Mouse (Mus musculus) intestine, embryonic 15.5 days (tissue): ENCODE data around the gene Nme8. TPM values are rescaled to one million over a fixed set of nuclear protein-coding genes. Genes with fewer than 3 reads are reported as not detected.
A peak's percentile ranks its signal among the peaks of the same experiment; 100 is the strongest.

Source experiments
- ATAC-seq: fragments of 200-750 bp; cut with Nextera tagmentation; 2 replicates; pipeline ENCODE4 v1.8.0; 2017; ENCODE audit warnings: moderate TSS enrichment, moderate library complexity
- H3K27ac ChIP-seq: fragments of 300-500 bp; sonication (generic); 2 replicates; pipeline ENCODE4 v1.5.1; 2015; ENCODE audit warnings: mild to moderate bottlenecking, inconsistent platforms
- H3K27me3 ChIP-seq: fragments of 300-500 bp; sonication (generic); replicated peaks from 2 replicates; pipeline ENCODE4 v1.6.1; 2015; ENCODE audit warnings: inconsistent platforms
- H3K36me3 ChIP-seq: fragments of 300-500 bp; sonication (generic); 2 replicates; pipeline ENCODE4 v1.6.1; 2015; ENCODE audit warnings: inconsistent platforms
- H3K4me1 ChIP-seq: fragments of 300-500 bp; sonication (generic); replicated peaks from 2 replicates; pipeline ENCODE4 v1.6.1; 2015; ENCODE audit warnings: inconsistent platforms
- H3K4me2 ChIP-seq: fragments of 300-500 bp; sonication (generic); replicated peaks from 2 replicates; pipeline ENCODE4 v1.6.1; 2015; ENCODE audit warnings: mild to moderate bottlenecking, inconsistent platforms
- H3K4me3 ChIP-seq: fragments of 300-500 bp; sonication (generic); replicated peaks from 2 replicates; pipeline ENCODE4 v1.5.1; 2015; ENCODE audit warnings: inconsistent platforms
- H3K9ac ChIP-seq: fragments of 300-500 bp; sonication (generic); 2 replicates; pipeline ENCODE4 v1.6.1; 2015; ENCODE audit warnings: inconsistent platforms
- H3K9me3 ChIP-seq: fragments of 300-500 bp; sonication (generic); 2 replicates; pipeline ENCODE4 v1.6.1; 2016; ENCODE audit warnings: inconsistent platforms
- WGBS: fragments of 180-500 bp; shearing (Covaris S2); methylation state at CpG from one replicate; pipeline ENCODE4 v1.1.7; 2015; 5-methylcytosine and 5-hydroxymethylcytosine counted together
- polyA plus RNA-seq: library from polyadenylated mRNA; unstranded; fragments of >200 nt; fragmentation: Nextera tagmentation; extraction: Ambion mirVana; gene quantifications from 2 replicates; pipeline ENCODE4 v1.2.1, GENCODE M21; 2015

Nme8 gene
- not detected in 2 replicates for polyA plus RNA-seq

GRCm38 (mm10) chr13:19697790-19698189, at the start of gene Nme8:
Gene Nme8, minus strand, starts transcription at chr13:19697794.
- Histone ChIP-seq H3K4me3 (no peak within 1 kb of the TSS), H3K27ac (no peak within 1 kb of the TSS), H3K4me2 (no peak within 1 kb of the TSS), H3K9ac (no peak within 1 kb of the TSS), H3K4me1 (no peaks in the 10 kb centered on the region), H3K36me3 (no peaks in the 10 kb centered on the region), H3K9me3 (no peaks in the 10 kb centered on the region), H3K27me3 (no peaks in the 10 kb centered on the region)
- no peak for ATAC-seq
- 16% methylated on average over 7 of the region's 7 CpGs for WGBS

- no peak overlapping the region for H3K9ac ChIP-seq
- H3K36me3 ChIP-seq: no peaks in the 10 kb centered on the region
- no peak overlapping the region for H3K27ac ChIP-seq
- ATAC-seq: no peak
- H3K9me3 ChIP-seq: no peaks in the 10 kb centered on the region
- H3K4me2 ChIP-seq: no peak overlapping the region
- H3K4me3 ChIP-seq: no peak overlapping the region
- H3K4me1 ChIP-seq: no peaks in the 10 kb centered on the region
- no peaks in the 10 kb centered on the region for H3K27me3 ChIP-seq
- WGBS: 44% methylated on average over 2 of the region's 2 CpGs
Measured at GRCm38 (mm10) chr13:19745741-19746140, 48.1 kb upstream of the Nme8 start.

GRCm38 (mm10) chr13:19744536-19744935, 46.9 kb upstream of the Nme8 start:
- no peak overlapping the region for H3K9ac ChIP-seq
- no peak for ATAC-seq

GRCm38 (mm10) chr13:19734597-19734996, 37.0 kb upstream of the Nme8 start:
- H3K27me3 ChIP-seq: no peaks in the 10 kb centered on the region
- 89% methylated on average over 5 of the region's 5 CpGs for WGBS
- H3K27ac ChIP-seq: no peak overlapping the region
- no peaks in the 10 kb centered on the region for H3K9me3 ChIP-seq
- no peaks in the 10 kb centered on the region for H3K36me3 ChIP-seq
- no peak overlapping the region for H3K9ac ChIP-seq
- ATAC-seq: no peak
- H3K4me2 ChIP-seq: no peak overlapping the region
- no peak overlapping the region for H3K4me3 ChIP-seq
- H3K4me1 ChIP-seq: no peaks in the 10 kb centered on the region

More at GRCm38 (mm10) chr13:19744536-19744935, 46.9 kb upstream of the Nme8 start:
- Histone ChIP-seq H3K4me3 (no peak overlapping the region), H3K36me3 (no peaks in the 10 kb centered on the region), H3K4me1 (no peaks in the 10 kb centered on the region), H3K27ac (no peak overlapping the region), H3K4me2 (no peak overlapping the region), H3K9me3 (no peaks in the 10 kb centered on the region), H3K27me3 (no peaks in the 10 kb centered on the region)
- WGBS: 92% methylated on average over 5 of the region's 5 CpGs

- Histone ChIP-seq H3K27ac (no peak overlapping the region), H3K4me1 (no peaks in the 10 kb centered on the region), H3K9me3 (no peaks in the 10 kb centered on the region), H3K27me3 (no peaks in the 10 kb centered on the region), H3K9ac (no peak overlapping the region), H3K36me3 (no peaks in the 10 kb centered on the region), H3K4me3 (no peak overlapping the region), H3K4me2 (no peak overlapping the region)
- WGBS: 67% methylated on average over 2 of the region's 2 CpGs
- no peak for ATAC-seq
Measured at GRCm38 (mm10) chr13:19730826-19731225, 33.2 kb upstream of the Nme8 start.

- Histone ChIP-seq H3K4me2 (no peak overlapping the region), H3K27ac (no peak overlapping the region), H3K27me3 (no peaks in the 10 kb centered on the region), H3K4me1 (no peaks in the 10 kb centered on the region), H3K9me3 (no peaks in the 10 kb centered on the region), H3K9ac (no peak overlapping the region), H3K36me3 (no peaks in the 10 kb centered on the region), H3K4me3 (no peak overlapping the region)
- no peak for ATAC-seq
- WGBS: 36% methylated on average over 5 of the region's 5 CpGs
Measured at GRCm38 (mm10) chr13:19718954-19719353, 21.4 kb upstream of the Nme8 start.

GRCm38 (mm10) chr13:19717201-19717600, 19.6 kb upstream of the Nme8 start:
- Histone ChIP-seq H3K27me3 (no peaks in the 10 kb centered on the region), H3K36me3 (no peaks in the 10 kb centered on the region)
- WGBS: 88% methylated on average over 2 of the region's 2 CpGs

GRCm38 (mm10) chr13:19703806-19704205, 6.2 kb upstream of the Nme8 start:
- H3K27me3 ChIP-seq: no peaks in the 10 kb centered on the region
- H3K4me2 ChIP-seq: no peak overlapping the region
- H3K9me3 ChIP-seq: no peaks in the 10 kb centered on the region
- no peak overlapping the region for H3K4me3 ChIP-seq
- 63% methylated on average over 4 of the region's 4 CpGs for WGBS
- H3K9ac ChIP-seq: no peak overlapping the region
- ATAC-seq: no peak
- no peak overlapping the region for H3K27ac ChIP-seq
- H3K4me1 ChIP-seq: no peaks in the 10 kb centered on the region
- H3K36me3 ChIP-seq: no peaks in the 10 kb centered on the region

More at GRCm38 (mm10) chr13:19717201-19717600, 19.6 kb upstream of the Nme8 start:
- no peak overlapping the region for H3K4me2 ChIP-seq
- no peaks in the 10 kb centered on the region for H3K9me3 ChIP-seq
- no peak for ATAC-seq
- H3K4me1 ChIP-seq: no peaks in the 10 kb centered on the region
- no peak overlapping the region for H3K27ac ChIP-seq
- no peak overlapping the region for H3K9ac ChIP-seq
- no peak overlapping the region for H3K4me3 ChIP-seq

GRCm38 (mm10) chr13:19701443-19702078, 4.0 kb upstream of the Nme8 start:
- no peaks in the 10 kb centered on the region for H3K9me3 ChIP-seq
- H3K27me3 ChIP-seq: no peaks in the 10 kb centered on the region
- ATAC-seq: no peak
- no peaks in the 10 kb centered on the region for H3K36me3 ChIP-seq
- 72% methylated on average over 11 of the region's 11 CpGs for WGBS
- H3K9ac ChIP-seq: no peak overlapping the region
- no peak overlapping the region for H3K4me2 ChIP-seq
- no peak overlapping the region for H3K27ac ChIP-seq
- H3K4me3 ChIP-seq: no peak overlapping the region
- H3K4me1 ChIP-seq: no peaks in the 10 kb centered on the region

GRCm38 (mm10) chr13:19700733-19701442, 3.3 kb upstream of the Nme8 start:
- Histone ChIP-seq H3K27ac (no peak overlapping the region), H3K9ac (no peak overlapping the region), H3K4me1 (no peaks in the 10 kb centered on the region), H3K9me3 (no peaks in the 10 kb centered on the region), H3K4me3 (no peak overlapping the region), H3K4me2 (no peak overlapping the region), H3K27me3 (no peaks in the 10 kb centered on the region), H3K36me3 (no peaks in the 10 kb centered on the region)
- ATAC-seq: no peak
- 84% methylated on average over 4 of the region's 4 CpGs for WGBS

GRCm38 (mm10) chr13:19698524-19699173, 1.1 kb upstream of the Nme8 start:
- no peaks in the 10 kb centered on the region for H3K36me3 ChIP-seq
- H3K9ac ChIP-seq: no peak overlapping the region
- no peak overlapping the region for H3K4me2 ChIP-seq
- peak; percentile 51; the same call in 1 of the 2 replicates for ATAC-seq
- no peak overlapping the region for H3K4me3 ChIP-seq
- H3K27me3 ChIP-seq: no peaks in the 10 kb centered on the region
- 23% methylated on average over 12 of the region's 12 CpGs for WGBS
- H3K27ac ChIP-seq: no peak overlapping the region
- no peaks in the 10 kb centered on the region for H3K4me1 ChIP-seq
- H3K9me3 ChIP-seq: no peaks in the 10 kb centered on the region

- no peaks in the 10 kb centered on the region for H3K9me3 ChIP-seq
- 86% methylated on average over 6 of the region's 6 CpGs for WGBS
Measured at GRCm38 (mm10) chr13:19690417-19690816, 7.2 kb downstream of the Nme8 start.

More at GRCm38 (mm10) chr13:19690417-19690816, 7.2 kb downstream of the Nme8 start:
- Histone ChIP-seq H3K4me3 (no peak overlapping the region), H3K27ac (no peak overlapping the region), H3K4me1 (no peaks in the 10 kb centered on the region), H3K4me2 (no peak overlapping the region), H3K36me3 (no peaks in the 10 kb centered on the region), H3K27me3 (no peaks in the 10 kb centered on the region), H3K9ac (no peak overlapping the region)
- ATAC-seq: no peak
